Mouse (Mus musculus): ENCODE results near the gene Osr1.

DNA sequence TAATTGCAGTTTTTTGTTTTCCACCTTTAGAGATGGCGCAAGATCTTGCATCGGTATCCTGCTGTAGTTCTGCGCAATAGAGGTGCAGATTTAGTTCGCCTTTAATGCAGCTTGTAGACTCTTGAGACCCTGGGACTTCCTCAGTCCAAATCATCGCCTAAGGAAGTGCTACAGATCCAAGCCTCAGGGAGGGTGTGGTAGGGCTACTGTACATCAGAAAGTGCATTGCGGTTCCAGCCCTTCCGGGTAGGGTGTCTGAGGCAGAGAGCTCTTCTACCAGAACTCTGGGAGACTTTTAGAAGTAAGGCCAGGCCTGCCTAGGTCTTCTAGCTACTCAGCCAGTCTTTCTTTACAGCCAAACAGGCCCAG lies 15.2 kb downstream of the Osr1 start:
- TF ChIP-seq CTCF (IDR thresholded peaks at IDR 0.05; ENCODE audit: low read depth) (no peak), EP300 (IDR thresholded peaks at IDR 0.05; ENCODE audit: low read depth) (no peak)
